Mouse (Mus musculus) erythroblast, embryonic 14.5 days (primary cell): ENCODE data around the gene Agbl1.

Experiments used
- GATA1 ChIP-seq: IDR thresholded peaks from 2 replicates; pipeline ENCODE4 v1.6.1; 2012; ENCODE audit warnings: low read length, inconsistent platforms, mixed read lengths
- TAL1 ChIP-seq: IDR thresholded peaks from 3 replicates; pipeline ENCODE4 v1.6.1; 2012; ENCODE audit warnings: low read length, inconsistent platforms, mixed read lengths

DNA sequence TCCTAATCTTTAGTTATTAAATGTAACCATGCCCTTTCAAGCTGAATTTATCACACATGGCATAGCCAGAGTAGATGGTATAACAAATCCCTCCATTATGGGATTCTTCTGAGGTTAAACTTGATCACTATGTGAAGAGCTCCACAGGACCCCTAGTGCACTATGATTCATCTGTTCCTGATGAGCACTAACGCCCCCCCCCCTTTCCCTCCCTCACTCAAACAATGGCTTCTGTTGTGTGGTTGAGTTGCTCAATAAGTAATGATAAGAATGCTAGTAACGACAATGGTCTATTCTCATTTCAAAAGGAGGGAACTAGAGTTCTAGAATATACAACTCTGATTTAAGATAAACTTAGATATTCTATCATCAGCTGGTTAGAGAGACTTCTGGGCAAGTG is 560.4 kb downstream of the Agbl1 start:
- TF ChIP-seq GATA1 (no peak), TAL1 (no peak)
